Mouse (Mus musculus) liver, embryonic 13.5 days (tissue): ENCODE measurements around the gene Gm13275. TPM values are rescaled to one million over a fixed set of nuclear protein-coding genes. Genes with fewer than 3 reads are reported as not detected.
"Not testable (repeated sequence)": the region's sequence is repeated elsewhere in the genome, so short reads cannot be mapped to it uniquely, and the experiment has no call there.

Source experiments
- ATAC-seq: fragments of 200-750 bp; cut with Nextera tagmentation; 2 replicates; pipeline ENCODE4 v1.8.0; 2017; ENCODE audit warnings: low read depth, mild to moderate bottlenecking, moderate number of reproducible peaks, moderate library complexity
- DNase-seq: peaks from one replicate; pipeline ENCODE4 v3.0.0; 2022
- H3K27ac ChIP-seq: fragments of 300-500 bp; sonication (generic); 2 replicates; pipeline ENCODE4 v1.5.1; 2015; ENCODE audit warnings: moderate library complexity, mild to moderate bottlenecking, inconsistent platforms
- H3K27me3 ChIP-seq: fragments of 300-500 bp; sonication (generic); 2 replicates; pipeline ENCODE4 v1.6.1; 2015; ENCODE audit warnings: mild to moderate bottlenecking, inconsistent platforms
- H3K36me3 ChIP-seq: fragments of 300-500 bp; sonication (generic); 2 replicates; pipeline ENCODE4 v1.6.1; 2015; ENCODE audit warnings: mild to moderate bottlenecking, inconsistent platforms
- H3K4me1 ChIP-seq: fragments of 300-500 bp; sonication (generic); replicated peaks from 2 replicates; pipeline ENCODE4 v1.6.1; 2015; ENCODE audit warnings: inconsistent platforms
- H3K4me2 ChIP-seq: fragments of 300-500 bp; sonication (generic); 2 replicates; pipeline ENCODE4 v1.6.1; 2015; ENCODE audit warnings: inconsistent platforms, mild to moderate bottlenecking, moderate library complexity
- H3K4me3 ChIP-seq: fragments of 300-500 bp; sonication (generic); replicated peaks from 2 replicates; pipeline ENCODE4 v1.5.1; 2015; ENCODE audit warnings: mild to moderate bottlenecking, inconsistent platforms
- H3K9ac ChIP-seq: fragments of 300-500 bp; sonication (generic); 2 replicates; pipeline ENCODE4 v1.6.1; 2015; ENCODE audit warnings: mild to moderate bottlenecking, inconsistent platforms
- H3K9me3 ChIP-seq: fragments of 300-500 bp; sonication (generic); replicated peaks from 2 replicates; pipeline ENCODE4 v1.6.1; 2016; ENCODE audit warnings: inconsistent platforms
- WGBS: fragments of 180-500 bp; shearing (Covaris S2); methylation state at CpG from one replicate; pipeline ENCODE4 v1.1.7; 2015; ENCODE audit not compliant: insufficient replicate concordance; 5-methylcytosine and 5-hydroxymethylcytosine counted together
- polyA plus RNA-seq: library from polyadenylated mRNA; unstranded; fragments of >200 nt; fragmentation: Nextera tagmentation; extraction: Ambion mirVana; gene quantifications from 2 replicates; pipeline ENCODE4 v1.2.1, GENCODE M21; 2015

The Gm13275 gene
- polyA plus RNA-seq, 1 experiment from 2014 or later, result not detected

DNA sequence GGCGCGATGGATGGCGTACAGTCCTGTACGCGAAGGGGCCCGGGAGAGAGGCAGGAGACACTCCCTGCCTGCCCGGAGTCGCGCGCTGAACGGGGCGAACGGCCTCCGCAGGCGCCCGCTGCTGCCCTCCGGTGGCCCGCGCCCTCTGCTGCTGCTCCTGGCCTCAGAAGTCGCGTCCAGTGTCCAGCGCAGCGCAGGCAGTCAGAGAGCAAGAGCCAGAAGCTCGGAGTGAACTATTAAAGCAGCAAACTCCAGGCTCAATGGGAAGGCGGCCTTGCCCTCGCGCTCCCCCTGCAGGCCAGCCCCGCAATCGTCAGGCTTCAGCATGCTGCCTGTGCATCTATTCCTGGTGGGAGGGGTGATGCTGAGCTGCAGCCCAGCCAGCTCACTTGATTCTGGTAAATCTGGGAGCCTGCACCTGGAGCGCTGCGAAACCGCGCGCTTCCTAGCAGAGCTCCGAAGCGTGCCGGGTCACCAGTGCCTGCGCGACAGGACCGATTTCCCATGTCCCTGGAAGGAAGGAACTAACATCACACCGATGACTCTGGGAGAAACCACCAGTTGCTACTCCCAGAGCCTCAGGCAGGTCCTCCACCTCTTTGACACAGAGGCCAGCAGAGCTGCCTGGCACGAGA lies 30.8 kb upstream of the Gm13275 start:
- H3K9ac ChIP-seq, result peak overlapping the region; percentile 52
- not testable (repeated sequence) for H3K27ac ChIP-seq, H3K4me1 ChIP-seq, H3K9me3 ChIP-seq, DNase-seq, H3K36me3 ChIP-seq, ATAC-seq, H3K27me3 ChIP-seq
- peak overlapping the region; percentile 64 for H3K4me2 ChIP-seq
- peak overlapping the region; percentile 50 for H3K4me3 ChIP-seq
- 2% methylated on average over 41 of the region's 42 CpGs for WGBS

DNA sequence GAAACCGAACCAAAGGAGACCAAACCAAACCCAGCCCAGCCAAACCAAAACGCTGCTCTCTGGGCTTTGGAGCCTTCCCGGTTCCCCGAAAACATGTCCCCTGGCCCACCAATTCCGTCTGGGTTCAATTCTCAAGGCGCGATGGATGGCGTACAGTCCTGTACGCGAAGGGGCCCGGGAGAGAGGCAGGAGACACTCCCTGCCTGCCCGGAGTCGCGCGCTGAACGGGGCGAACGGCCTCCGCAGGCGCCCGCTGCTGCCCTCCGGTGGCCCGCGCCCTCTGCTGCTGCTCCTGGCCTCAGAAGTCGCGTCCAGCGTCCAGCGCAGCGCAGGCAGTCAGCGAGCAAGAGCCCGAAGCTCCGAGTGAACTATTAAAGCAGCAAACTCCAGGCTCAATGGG lies 20.8 kb upstream of the Gm13275 start, which contains the start of gene Gm13290:
Gene Gm13290 (plus strand): TSS at position 301 of the 400 bp plus-strand sequence.
- not testable (repeated sequence) for ATAC-seq, DNase-seq, H3K4me3 ChIP-seq, H3K27ac ChIP-seq, H3K9me3 ChIP-seq, H3K27me3 ChIP-seq, H3K9ac ChIP-seq, H3K4me2 ChIP-seq, H3K4me1 ChIP-seq, H3K36me3 ChIP-seq
- WGBS, result no CpG with 5 or more reads among the region's 32 CpGs

DNA sequence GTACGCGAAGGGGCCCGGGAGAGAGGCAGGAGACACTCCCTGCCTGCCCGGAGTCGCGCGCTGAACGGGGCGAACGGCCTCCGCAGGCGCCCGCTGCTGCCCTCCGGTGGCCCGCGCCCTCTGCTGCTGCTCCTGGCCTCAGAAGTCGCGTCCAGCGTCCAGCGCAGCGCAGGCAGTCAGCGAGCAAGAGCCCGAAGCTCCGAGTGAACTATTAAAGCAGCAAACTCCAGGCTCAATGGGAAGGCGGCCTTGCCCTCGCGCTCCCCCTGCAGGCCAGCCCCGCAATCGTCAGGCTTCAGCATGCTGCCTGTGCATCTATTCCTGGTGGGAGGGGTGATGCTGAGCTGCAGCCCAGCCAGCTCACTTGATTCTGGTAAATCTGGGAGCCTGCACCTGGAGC lies 17.7 kb upstream of the Gm13275 start, which contains the start of gene Gm13289:
Gene Gm13289 (plus strand): TSS at position 301 of the 400 bp plus-strand sequence.
- ATAC-seq, DNase-seq: not testable (repeated sequence)
- no CpG with 5 or more reads among the region's 29 CpGs for WGBS

DNA sequence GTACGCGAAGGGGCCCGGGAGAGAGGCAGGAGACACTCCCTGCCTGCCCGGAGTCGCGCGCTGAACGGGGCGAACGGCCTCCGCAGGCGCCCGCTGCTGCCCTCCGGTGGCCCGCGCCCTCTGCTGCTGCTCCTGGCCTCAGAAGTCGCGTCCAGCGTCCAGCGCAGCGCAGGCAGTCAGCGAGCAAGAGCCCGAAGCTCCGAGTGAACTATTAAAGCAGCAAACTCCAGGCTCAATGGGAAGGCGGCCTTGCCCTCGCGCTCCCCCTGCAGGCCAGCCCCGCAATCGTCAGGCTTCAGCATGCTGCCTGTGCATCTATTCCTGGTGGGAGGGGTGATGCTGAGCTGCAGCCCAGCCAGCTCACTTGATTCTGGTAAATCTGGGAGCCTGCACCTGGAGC lies 14.7 kb upstream of the Gm13275 start, which contains the start of gene Gm13272:
Gene Gm13272 (plus strand): TSS at position 301 of the 400 bp plus-strand sequence.
- DNase-seq, H3K36me3 ChIP-seq, H3K27ac ChIP-seq, H3K4me3 ChIP-seq, H3K9ac ChIP-seq, H3K4me2 ChIP-seq, H3K27me3 ChIP-seq, ATAC-seq, H3K9me3 ChIP-seq, H3K4me1 ChIP-seq: not testable (repeated sequence)
- WGBS, result no CpG with 5 or more reads among the region's 29 CpGs

More for the DNA sequence above, 17.7 kb upstream of the Gm13275 start, which contains the start of gene Gm13289:
- H3K27me3 ChIP-seq, H3K4me2 ChIP-seq, H3K27ac ChIP-seq, H3K4me3 ChIP-seq, H3K36me3 ChIP-seq, H3K4me1 ChIP-seq, H3K9me3 ChIP-seq, H3K9ac ChIP-seq: not testable (repeated sequence)

DNA sequence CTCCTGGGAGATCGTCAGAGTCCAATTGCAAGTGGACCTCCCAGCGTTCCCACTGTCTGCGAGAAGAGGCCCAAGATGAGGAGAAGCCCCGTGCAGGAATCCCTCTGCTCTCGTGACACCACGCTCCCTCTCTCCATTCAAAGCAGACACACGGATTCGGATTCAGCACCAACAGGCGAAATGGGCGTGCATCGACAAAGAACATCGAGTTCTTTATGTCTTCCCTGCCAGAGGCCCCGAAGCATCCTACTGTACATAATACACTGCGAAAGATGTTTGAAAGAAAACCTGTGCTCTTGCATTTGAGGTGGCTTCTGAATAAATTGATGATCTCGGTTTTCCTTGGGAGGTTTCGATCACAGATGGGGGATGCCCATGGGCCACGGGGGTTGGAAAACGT lies 14.0 kb upstream of the Gm13275 start:
- ATAC-seq, H3K9me3 ChIP-seq, H3K36me3 ChIP-seq, H3K4me1 ChIP-seq, H3K27me3 ChIP-seq, H3K9ac ChIP-seq, H3K4me2 ChIP-seq, H3K4me3 ChIP-seq, DNase-seq, H3K27ac ChIP-seq: not testable (repeated sequence)
- 38% methylated on average over 16 of the region's 18 CpGs for whole genome bisulfite sequencing

DNA sequence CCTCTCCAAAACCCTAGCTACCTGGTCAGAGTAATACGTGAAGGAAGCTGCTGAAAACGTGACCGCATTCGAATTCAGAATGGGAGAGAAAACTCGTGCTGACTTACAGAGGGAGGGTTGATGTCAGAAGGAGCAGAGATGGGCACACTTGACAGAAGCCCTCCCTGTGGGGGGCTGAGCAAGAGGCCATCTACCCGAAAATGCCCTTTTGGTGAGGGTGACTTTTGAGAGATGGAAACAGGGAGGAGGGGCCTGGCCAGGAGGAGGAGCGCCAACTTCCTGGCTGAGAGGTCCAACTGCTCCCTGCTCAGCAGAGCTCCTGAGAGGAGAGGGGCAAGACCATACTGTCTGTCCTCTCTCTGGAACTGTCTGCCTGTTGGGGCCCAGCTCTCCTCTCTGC lies 12.5 kb upstream of the Gm13275 start, which contains the start of gene Ifnz:
Gene Ifnz (plus strand): TSS at position 301 of the 400 bp plus-strand sequence.
- not testable (repeated sequence) for H3K36me3 ChIP-seq, DNase-seq, H3K27ac ChIP-seq, ATAC-seq, H3K9me3 ChIP-seq, H3K9ac ChIP-seq, H3K4me1 ChIP-seq, H3K27me3 ChIP-seq
- WGBS, result 15% methylated on average over 4 of the region's 7 CpGs
- H3K4me3 ChIP-seq, result peak within 1 kb of the TSS; percentile 28
- peak within 1 kb of the TSS; percentile 56 for H3K4me2 ChIP-seq

DNA sequence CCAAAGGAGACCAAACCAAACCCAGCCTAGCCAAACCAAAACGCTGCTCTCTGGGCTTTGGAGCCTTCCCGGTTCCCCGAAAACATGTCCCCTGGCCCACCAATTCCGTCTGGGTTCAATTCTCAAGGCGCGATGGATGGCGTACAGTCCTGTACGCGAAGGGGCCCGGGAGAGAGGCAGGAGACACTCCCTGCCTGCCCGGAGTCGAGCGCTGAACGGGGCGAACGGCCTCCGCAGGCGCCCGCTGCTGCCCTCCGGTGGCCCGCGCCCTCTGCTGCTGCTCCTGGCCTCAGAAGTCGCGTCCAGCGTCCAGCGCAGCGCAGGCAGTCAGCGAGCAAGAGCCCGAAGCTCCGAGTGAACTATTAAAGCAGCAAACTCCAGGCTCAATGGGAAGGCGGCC lies 12.0 kb upstream of the Gm13275 start:
- Histone ChIP-seq H3K4me2 (peak overlapping the region; percentile 56), H3K4me3 (peak overlapping the region; percentile 28)
- ATAC-seq, H3K9me3 ChIP-seq, H3K9ac ChIP-seq, H3K4me1 ChIP-seq, H3K27me3 ChIP-seq, DNase-seq, H3K36me3 ChIP-seq, H3K27ac ChIP-seq: not testable (repeated sequence)
- WGBS, result 0% methylated on average over 4 of the region's 31 CpGs

DNA sequence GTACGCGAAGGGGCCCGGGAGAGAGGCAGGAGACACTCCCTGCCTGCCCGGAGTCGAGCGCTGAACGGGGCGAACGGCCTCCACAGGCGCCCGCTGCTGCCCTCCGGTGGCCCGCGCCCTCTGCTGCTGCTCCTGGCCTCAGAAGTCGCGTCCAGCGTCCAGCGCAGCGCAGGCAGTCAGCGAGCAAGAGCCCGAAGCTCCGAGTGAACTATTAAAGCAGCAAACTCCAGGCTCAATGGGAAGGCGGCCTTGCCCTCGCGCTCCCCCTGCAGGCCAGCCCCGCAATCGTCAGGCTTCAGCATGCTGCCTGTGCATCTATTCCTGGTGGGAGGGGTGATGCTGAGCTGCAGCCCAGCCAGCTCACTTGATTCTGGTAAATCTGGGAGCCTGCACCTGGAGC lies 8.9 kb upstream of the Gm13275 start, which contains the start of gene Gm13276:
Gene Gm13276 (plus strand): TSS at position 301 of the 400 bp plus-strand sequence.
- H3K4me1 ChIP-seq, H3K36me3 ChIP-seq, ATAC-seq, DNase-seq, H3K9ac ChIP-seq, H3K27ac ChIP-seq, H3K9me3 ChIP-seq, H3K27me3 ChIP-seq, H3K4me2 ChIP-seq, H3K4me3 ChIP-seq: not testable (repeated sequence)
- WGBS, result no CpG with 5 or more reads among the region's 27 CpGs

DNA sequence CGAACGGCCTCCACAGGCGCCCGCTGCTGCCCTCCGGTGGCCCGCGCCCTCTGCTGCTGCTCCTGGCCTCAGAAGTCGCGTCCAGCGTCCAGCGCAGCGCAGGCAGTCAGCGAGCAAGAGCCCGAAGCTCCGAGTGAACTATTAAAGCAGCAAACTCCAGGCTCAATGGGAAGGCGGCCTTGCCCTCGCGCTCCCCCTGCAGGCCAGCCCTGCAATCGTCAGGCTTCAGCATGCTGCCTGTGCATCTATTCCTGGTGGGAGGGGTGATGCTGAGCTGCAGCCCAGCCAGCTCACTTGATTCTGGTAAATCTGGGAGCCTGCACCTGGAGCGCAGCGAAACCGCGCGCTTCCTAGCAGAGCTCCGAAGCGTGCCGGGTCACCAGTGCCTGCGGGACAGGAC lies 5.9 kb upstream of the Gm13275 start, which contains the start of gene Gm13277:
Gene Gm13277 (plus strand): TSS at position 231 of the 400 bp plus-strand sequence.
- not testable (repeated sequence) for H3K4me3 ChIP-seq, H3K27me3 ChIP-seq, DNase-seq, H3K4me1 ChIP-seq, H3K36me3 ChIP-seq, ATAC-seq, H3K4me2 ChIP-seq, H3K9me3 ChIP-seq, H3K27ac ChIP-seq, H3K9ac ChIP-seq
- 0% methylated on average over 4 of the region's 28 CpGs for WGBS

DNA sequence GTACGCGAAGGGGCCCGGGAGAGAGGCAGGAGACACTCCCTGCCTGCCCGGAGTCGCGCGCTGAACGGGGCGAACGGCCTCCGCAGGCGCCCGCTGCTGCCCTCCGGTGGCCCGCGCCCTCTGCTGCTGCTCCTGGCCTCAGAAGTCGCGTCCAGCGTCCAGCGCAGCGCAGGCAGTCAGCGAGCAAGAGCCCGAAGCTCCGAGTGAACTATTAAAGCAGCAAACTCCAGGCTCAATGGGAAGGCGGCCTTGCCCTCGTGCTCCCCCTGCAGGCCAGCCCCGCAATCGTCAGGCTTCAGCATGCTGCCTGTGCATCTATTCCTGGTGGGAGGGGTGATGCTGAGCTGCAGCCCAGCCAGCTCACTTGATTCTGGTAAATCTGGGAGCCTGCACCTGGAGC lies 3.0 kb upstream of the Gm13275 start, which contains the start of gene Gm13278:
Gene Gm13278 (plus strand): TSS at position 301 of the 400 bp plus-strand sequence.
- no CpG with 5 or more reads among the region's 28 CpGs for WGBS
- DNase-seq, ATAC-seq, H3K27me3 ChIP-seq, H3K9me3 ChIP-seq, H3K27ac ChIP-seq, H3K4me1 ChIP-seq, H3K4me3 ChIP-seq, H3K4me2 ChIP-seq, H3K36me3 ChIP-seq, H3K9ac ChIP-seq: not testable (repeated sequence)

DNA sequence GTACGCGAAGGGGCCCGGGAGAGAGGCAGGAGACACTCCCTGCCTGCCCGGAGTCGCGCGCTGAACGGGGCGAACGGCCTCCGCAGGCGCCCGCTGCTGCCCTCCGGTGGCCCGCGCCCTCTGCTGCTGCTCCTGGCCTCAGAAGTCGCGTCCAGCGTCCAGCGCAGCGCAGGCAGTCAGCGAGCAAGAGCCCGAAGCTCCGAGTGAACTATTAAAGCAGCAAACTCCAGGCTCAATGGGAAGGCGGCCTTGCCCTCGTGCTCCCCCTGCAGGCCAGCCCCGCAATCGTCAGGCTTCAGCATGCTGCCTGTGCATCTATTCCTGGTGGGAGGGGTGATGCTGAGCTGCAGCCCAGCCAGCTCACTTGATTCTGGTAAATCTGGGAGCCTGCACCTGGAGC lies 2.8 kb downstream of the Gm13275 start, which contains the start of gene Gm13279:
Gene Gm13279 (plus strand): TSS at position 301 of the 400 bp plus-strand sequence.
- not testable (repeated sequence) for H3K4me2 ChIP-seq, H3K27ac ChIP-seq, DNase-seq, ATAC-seq, H3K9ac ChIP-seq, H3K27me3 ChIP-seq, H3K9me3 ChIP-seq, H3K36me3 ChIP-seq, H3K4me1 ChIP-seq, H3K4me3 ChIP-seq
- WGBS, result no CpG with 5 or more reads among the region's 28 CpGs

DNA sequence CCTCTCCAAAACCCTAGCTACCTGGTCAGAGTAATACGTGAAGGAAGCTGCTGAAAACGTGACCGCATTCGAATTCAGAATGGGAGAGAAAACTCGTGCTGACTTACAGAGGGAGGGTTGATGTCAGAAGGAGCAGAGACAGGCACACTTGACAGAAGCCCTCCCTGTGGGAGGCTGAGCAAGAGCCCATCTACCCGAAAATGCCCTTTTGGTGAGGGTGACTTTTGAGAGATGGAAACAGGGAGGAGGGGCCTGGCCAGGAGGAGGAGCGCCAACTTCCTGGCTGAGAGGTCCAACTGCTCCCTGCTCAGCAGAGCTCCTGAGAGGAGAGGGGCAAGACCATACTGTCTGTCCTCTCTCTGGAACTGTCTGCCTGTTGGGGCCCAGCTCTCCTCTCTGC lies 5.1 kb downstream of the Gm13275 start, which contains the start of gene Gm13285:
Gene Gm13285 (plus strand): TSS at position 301 of the 400 bp plus-strand sequence.
- 8% methylated on average over 5 of the region's 7 CpGs for WGBS
- not testable (repeated sequence) for H3K9ac ChIP-seq, H3K9me3 ChIP-seq, H3K4me3 ChIP-seq, H3K27me3 ChIP-seq, H3K36me3 ChIP-seq, H3K27ac ChIP-seq, H3K4me2 ChIP-seq, DNase-seq, ATAC-seq, H3K4me1 ChIP-seq
